Mouse (Mus musculus) heart, adult 2 months (tissue): Measurements from ENCODE around the gene Ldb3.

Experiments used
- CTCF ChIP-seq: fragments of 200-600 bp; IDR thresholded peaks from 2 replicates; pipeline ENCODE4 v1.8.1; 2022; ENCODE audit warnings: antibody characterized with exemption, mild to moderate bottlenecking, moderate library complexity
- POLR2A ChIP-seq: fragments of 200-500 bp; IDR thresholded peaks from 2 replicates; pipeline ENCODE4 v1.6.1; 2011; ENCODE audit warnings: mild to moderate bottlenecking, low read depth, low read length, control low read depth; ENCODE audit not compliant: insufficient read depth

- no peak for TF ChIP-seq CTCF
- TF ChIP-seq POLR2A, result no peak
Observed at GRCm38 (mm10) chr14:34483469-34484341, 104.8 kb downstream of the Ldb3 start.
